Mouse (Mus musculus) activated CD4-positive, CD25-positive, alpha-beta regulatory T cell, adult 4 months (primary cell): ENCODE measurements around the gene Strada. TPM values are rescaled to one million over a fixed set of nuclear protein-coding genes. Genes with fewer than 3 reads are reported as not detected.
"Not testable (repeated sequence)": the region's sequence is repeated elsewhere in the genome, so short reads cannot be mapped to it uniquely, and the experiment has no call there.

Experiments
- ATAC-seq: one replicate; pipeline ENCODE4 v1.8.0; 2017
- polyA plus RNA-seq, 2 experiments: library from polyadenylated mRNA; unstranded; fragments of 100-300 nt; shearing (Covaris generic); gene quantifications; one replicate each; pipeline ENCODE4 v1.2.1; 2017

The Strada gene
- polyA plus RNA-seq: 10 to 100 TPM; 30.1 to 33.5 TPM

- ATAC-seq: peak; percentile 64
These were observed at the start of gene Strada for GRCm38 (mm10) chr11:106202123-106202465. TSS of gene Strada (minus strand) at chr11:106202168.

DNA sequence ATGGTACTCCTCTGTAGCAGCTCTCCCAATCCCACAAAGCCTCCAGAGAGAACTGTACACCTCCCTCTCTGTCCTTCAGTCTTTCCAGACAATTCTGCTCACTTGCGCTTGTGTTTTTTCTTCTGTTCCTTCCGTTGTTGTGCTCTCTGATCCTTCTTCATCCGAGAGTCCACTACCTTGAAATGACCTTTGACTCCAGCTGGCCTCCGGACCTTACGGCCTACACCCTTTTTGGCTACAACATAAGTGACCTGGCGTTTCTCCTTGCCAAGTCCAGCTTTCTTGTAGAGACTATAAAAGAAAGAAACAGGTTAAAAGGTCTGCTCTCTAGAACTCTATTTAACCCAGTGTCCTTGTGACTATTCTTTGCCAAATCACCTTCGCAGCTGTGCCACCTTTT, 47.4 kb upstream of the Strada start:
- no peak for ATAC-seq

GRCm38 (mm10) chr11:106246834-106247233, 44.9 kb upstream of the Strada start:
- ATAC-seq: no peak

DNA sequence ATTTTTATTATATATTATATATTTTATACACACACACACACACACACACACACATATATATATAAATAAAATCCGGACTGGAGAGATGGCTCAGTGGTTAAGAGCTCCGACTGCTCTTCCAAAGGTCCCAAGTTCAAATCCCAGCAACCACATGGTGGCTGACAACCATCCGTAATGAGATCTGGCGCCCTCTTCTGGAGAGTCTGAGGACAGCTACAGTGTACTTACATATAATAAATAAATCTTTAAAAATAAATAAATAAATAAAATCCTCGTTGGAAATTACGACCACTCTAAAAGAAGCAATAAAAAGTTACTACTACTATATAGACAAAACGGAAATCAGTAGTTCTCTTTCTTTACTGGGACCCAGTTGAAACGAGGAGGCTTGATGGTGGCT, 32.0 kb upstream of the Strada start:
- ATAC-seq: not testable (repeated sequence)

- ATAC-seq: no peak
These were observed 18.6 kb upstream of the Strada start for GRCm38 (mm10) chr11:106220603-106221002.

GRCm38 (mm10) chr11:106216730-106217490, 14.9 kb upstream of the Strada start, which contains the start of gene Ddx42:
TSS of gene Ddx42 (plus strand) at chr11:106216926.
- ATAC-seq: peak; percentile 55

DNA sequence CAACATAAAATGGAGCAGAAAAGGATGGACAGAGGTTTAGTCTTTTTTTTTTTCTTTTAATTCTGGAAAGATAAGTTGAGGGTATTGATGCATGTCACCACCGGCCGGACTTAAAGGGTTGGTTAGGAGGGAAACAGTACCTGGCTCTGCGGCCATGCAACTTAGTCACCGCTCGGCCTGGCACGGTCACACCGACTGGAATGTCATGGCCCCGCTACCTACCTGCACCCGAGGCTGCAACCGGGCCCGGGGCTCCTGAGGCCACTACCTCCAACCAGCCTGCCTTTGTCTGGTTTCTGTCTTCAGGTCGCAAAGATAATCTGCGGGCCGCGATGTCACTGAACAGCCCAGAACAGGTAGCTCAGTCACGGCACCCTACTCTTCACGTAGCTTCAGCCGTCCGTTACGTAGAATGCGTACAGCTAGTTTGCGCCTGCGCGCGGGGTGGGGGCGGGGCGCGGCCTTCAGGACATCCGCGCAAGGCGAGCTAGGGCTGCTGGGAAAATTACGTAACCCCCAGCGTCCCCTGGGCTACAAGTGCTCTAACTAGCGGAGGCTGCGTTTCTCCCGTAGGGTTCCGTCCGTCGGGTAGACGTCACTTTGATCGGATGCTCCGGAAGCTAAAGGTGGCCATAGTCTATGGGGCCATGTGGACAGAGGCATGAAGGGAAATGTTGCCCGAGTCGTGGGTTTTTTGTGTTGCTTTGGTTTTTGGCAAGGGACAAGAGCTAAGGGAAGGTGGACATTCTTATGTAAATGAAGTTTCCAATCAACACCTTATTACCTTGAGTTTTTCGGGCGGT, 14.2 kb upstream of the Strada start, which contains the start of gene Ccdc47:
TSS of gene Ccdc47 (minus strand) at position 418 of the 803 bp plus-strand sequence.
- peak; percentile 91 for ATAC-seq

DNA sequence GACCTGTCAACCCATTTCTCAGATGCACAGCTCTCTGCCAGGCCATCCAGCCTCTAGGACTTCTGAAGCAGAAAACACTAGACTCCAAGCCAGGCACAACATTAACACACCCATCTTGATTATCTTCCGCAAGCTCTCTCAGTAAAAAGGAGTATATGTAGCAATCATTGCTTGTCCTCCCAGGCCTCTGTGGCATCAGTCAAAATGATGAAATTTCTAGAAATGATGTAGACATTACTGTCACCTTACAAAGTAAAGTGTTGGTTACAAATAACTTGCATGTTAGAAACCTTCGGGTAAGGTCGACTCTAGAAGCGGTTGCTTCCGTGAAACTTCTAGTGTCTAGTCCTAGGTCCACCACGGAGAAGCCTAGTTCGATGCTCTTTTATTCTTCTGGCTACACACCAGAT, 13.5 kb upstream of the Strada start:
- ATAC-seq: no peak

- ATAC-seq: no peak
These were observed 12.9 kb upstream of the Strada start for GRCm38 (mm10) chr11:106214856-106215255.

DNA sequence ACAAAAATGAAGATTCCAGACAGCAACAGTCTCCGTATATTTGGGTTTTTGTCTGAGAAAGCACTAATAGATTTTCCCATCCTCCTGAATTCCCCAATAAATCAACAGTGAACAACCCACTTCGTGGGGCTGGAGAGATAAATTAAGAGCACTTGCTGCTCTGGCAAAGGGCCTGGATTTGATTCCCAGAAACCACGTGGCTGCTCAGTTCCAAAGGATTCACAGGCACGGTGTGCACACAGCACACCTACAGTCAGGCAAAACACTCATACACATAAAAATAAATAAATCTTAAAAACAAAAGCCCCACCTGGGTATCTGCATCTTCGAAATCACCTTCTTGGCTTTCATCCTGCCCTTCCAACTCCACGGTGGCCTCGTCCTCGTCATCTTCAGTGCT, 10.8 kb upstream of the Strada start:
- no peak for ATAC-seq

DNA sequence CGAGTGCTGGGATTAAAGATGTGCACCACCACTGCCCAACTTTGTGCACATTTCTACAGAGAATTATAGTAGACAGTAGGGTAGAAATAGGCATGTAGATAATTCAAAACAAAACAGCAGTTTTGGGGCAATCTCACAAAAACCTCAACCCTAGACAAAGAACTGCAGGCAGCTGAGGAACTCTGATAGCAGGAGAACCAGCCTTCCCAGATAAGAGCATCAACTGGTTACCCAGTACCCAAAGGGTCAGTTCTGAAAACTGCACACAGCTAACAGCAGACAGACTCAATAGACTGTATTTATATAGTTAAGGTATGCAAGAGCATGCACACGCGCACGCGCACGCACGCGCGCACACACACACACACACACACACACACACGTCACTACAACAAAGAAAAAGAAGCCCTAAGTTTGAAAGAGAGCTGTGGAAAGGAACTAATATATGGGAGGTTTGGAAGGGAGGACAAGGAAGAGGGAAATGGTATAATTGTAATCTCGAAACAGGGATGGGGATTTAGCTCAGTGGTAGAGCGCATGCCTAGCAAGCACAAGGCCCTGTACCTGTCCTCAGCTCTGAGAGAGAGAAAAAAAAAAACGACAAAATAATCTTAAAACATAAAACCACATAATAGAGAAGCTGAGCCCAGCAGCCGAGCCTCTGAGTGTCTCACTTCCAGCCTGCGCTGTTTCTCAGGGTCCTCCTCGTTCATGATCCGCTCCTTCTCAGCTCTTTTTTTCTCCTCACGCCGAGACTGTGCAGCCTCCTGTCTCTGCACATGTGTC, 438 bp downstream of the Strada start:
- ATAC-seq: peak; percentile 37

- peak; percentile 62 for ATAC-seq
These were observed 1.2 kb downstream of the Strada start for GRCm38 (mm10) chr11:106200756-106201155.

GRCm38 (mm10) chr11:106199997-106200396, 2.0 kb downstream of the Strada start:
- not testable (repeated sequence) for ATAC-seq

DNA sequence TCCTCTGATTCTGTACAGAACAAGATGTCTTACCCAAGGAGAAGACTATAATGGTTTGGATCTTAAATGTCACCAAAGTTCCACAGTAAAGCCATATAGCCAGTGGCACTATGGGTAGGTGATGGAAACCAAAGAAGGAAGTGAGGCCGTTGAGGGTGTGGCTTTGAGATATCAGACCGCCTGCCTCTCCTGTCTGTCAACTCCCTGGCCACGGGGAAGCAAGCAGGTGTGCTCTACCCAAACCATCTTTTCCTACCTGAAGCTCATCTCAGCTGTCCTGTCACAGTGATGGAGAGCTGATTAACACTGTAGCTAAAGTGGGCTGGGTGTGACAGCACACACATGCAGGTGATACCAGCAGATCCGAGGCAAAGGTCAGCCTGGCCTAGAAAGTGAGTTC, 3.7 kb downstream of the Strada start:
- no peak for ATAC-seq

DNA sequence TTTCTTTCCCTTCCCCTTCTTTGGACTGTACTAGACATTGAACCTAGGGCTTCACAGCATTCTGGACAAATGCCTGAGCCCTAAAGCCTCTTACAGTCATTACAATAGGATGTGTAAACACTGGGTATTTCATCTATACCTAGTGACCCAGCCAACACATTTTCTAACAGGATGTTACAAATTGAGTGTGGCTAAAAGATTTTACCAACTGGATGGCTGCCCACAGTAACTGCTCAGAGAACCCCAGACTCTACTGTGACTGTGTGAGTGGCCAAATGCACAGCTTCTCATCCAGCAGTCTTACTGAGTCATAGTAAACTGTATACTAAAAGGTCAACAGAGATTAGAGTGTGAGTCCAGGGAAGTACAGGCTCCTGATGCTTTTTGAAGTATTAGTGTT, 6.6 kb downstream of the Strada start:
- ATAC-seq: no peak

- no peak for ATAC-seq
These were observed 7.1 kb downstream of the Strada start for GRCm38 (mm10) chr11:106194891-106195290.

DNA sequence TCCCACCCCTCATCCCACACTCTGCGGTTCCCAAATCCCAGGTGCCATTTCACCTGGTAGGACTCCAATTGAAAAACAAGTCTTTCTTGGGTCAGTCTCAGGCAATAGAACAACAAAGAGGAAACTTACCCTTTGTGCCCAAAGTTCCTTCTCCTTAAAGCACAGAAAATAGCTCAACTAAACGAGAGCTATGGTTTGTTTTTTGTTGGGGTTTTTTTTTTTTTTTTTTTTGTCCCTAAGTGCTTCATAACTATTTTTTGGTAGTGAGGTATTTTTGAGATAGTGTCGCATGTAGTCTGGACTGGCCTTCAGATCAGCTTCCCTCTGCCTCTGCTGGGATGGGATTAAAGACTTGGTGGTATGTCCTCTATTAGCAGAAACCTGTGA, 7.8 kb downstream of the Strada start:
- ATAC-seq: no peak

GRCm38 (mm10) chr11:106193371-106194154, 8.4 kb downstream of the Strada start:
- ATAC-seq: peak; percentile 90

- peak; percentile 13 for ATAC-seq
These were observed 9.2 kb downstream of the Strada start for GRCm38 (mm10) chr11:106192657-106193370.

DNA sequence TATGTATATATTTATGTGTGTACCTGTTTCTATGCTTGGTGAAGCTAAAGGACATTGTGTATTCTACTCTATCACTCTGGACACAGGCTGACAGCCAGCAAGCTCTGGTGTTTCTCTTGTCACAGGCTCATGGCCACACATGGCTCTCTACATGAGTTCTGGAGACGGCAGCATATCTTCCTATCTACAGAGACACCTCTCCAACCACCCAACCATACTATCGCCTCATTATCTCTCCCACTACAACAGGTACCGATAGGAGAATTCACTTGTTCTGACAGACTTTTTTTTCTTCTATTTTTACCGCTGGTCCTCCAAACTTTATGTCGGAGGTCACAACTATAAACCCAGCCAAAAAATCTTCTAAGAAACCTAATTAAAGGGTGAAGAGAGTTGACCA, 9.7 kb downstream of the Strada start:
- no peak for ATAC-seq

- ATAC-seq: no peak
These were observed 10.3 kb downstream of the Strada start for GRCm38 (mm10) chr11:106191716-106192115.
